Mouse (Mus musculus) C2C12 (cell line): ENCODE results near the gene Lrtm1.

Experiments
- CEBPB ChIP-seq: IDR thresholded peaks from one replicate; pipeline ENCODE4 v1.6.1; 2011; ENCODE audit warnings: low read depth, mild to moderate bottlenecking, control low read depth, moderate library complexity
- CTCF ChIP-seq: IDR thresholded peaks from one replicate; pipeline ENCODE4 v1.5.1; 2011; ENCODE audit not compliant: control insufficient read depth, insufficient read depth, insufficient read length
- MAX ChIP-seq: IDR thresholded peaks from one replicate; pipeline ENCODE4 v1.6.1; 2011; ENCODE audit warnings: mild to moderate bottlenecking, control low read depth
- MYOD1 ChIP-seq: IDR thresholded peaks from one replicate; pipeline ENCODE4 v1.6.1; 2011; ENCODE audit warnings: low read depth; ENCODE audit not compliant: control insufficient read depth, insufficient read length
- MYOG ChIP-seq: IDR thresholded peaks from one replicate; pipeline ENCODE4 v1.6.1; 2011; ENCODE audit not compliant: control insufficient read depth, insufficient read length; ENCODE audit errors: extremely low read depth
- USF1 ChIP-seq: IDR thresholded peaks from one replicate; pipeline ENCODE4 v1.6.1; 2011; ENCODE audit warnings: low read depth, mild to moderate bottlenecking, control low read depth, moderate library complexity

DNA sequence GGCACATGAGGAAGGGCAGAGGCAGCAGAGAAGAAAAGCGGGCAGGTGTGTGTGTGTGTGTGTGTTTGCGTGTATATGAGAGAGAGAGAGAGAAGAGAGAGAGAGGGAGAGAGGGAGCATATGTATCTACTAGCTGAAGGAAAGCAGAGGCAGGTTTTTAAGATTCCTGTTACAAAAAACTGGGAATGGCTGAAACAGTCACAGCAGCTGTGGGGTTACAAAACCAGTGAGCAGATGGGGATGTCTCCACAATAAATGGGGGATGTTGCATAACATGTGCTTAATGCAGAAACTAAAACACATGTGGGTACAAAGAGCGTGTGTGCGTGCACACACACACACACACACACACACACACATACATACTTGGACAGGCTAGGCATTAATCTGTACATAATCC is 48.8 kb upstream of the Lrtm1 start:
- TF ChIP-seq CTCF (no peak), MYOD1 (no peak), USF1 (no peak), MYOG (no peak), CEBPB (no peak), MAX (no peak)
